Mouse (Mus musculus): ENCODE results near the gene Gm20905. TPM values are rescaled to one million over a fixed set of nuclear protein-coding genes. Genes with fewer than 3 reads are reported as not detected.
"Not testable (repeated sequence)": the region's sequence is repeated elsewhere in the genome, so short reads cannot be mapped to it uniquely, and the experiment has no call there.

The Gm20905 gene
- not detected for total RNA-seq (2021)
- long read RNA-seq, experiment 1: 0 reads
- long read RNA-seq, experiment 2: 0 reads

- not testable (repeated sequence) for DNase-seq
Measured at GRCm38 (mm10) chrY:37259503-37259902, at the start of gene Gm20905. TSS of gene Gm20905 (minus strand) at chrY:37259603.

Data from gastrocnemius, postnatal 10 days (tissue).